Mouse (Mus musculus) stomach, postnatal 0 days (tissue): ENCODE measurements around the gene Kera.

Source experiments
- CTCF ChIP-seq: IDR thresholded peaks from 2 replicates; pipeline ENCODE4 v1.5.1; 2016; ENCODE audit warnings: antibody characterized with exemption, low read depth, mild to moderate bottlenecking, moderate library complexity
- EP300 ChIP-seq: optimal IDR thresholded peaks from 2 replicates; pipeline ENCODE3; 2016; ENCODE audit warnings: antibody characterized with exemption

DNA sequence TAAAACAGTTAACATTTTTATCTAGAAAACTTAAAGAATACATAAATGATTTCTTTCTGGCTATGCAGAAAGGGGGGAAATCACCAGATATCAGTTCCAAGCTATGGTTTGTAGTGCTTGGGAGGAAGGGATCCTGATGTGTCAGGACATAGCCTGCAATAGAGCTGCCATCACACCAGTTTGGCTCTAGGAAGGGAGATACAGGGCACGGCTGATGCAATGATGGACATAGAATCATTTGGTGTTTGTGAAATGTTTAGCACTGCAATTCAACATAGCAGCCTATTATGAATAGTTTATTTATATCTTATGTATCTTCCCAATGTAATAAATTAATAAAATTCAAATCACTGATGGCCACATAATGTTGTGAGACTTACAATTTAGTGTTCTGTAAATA, 15.6 kb downstream of the Kera start:
- TF ChIP-seq CTCF: no peak
- no peak for TF ChIP-seq EP300
